Mouse (Mus musculus): ENCODE results near the gene Rbmxl1.

Rbmxl1 gene

DNA sequence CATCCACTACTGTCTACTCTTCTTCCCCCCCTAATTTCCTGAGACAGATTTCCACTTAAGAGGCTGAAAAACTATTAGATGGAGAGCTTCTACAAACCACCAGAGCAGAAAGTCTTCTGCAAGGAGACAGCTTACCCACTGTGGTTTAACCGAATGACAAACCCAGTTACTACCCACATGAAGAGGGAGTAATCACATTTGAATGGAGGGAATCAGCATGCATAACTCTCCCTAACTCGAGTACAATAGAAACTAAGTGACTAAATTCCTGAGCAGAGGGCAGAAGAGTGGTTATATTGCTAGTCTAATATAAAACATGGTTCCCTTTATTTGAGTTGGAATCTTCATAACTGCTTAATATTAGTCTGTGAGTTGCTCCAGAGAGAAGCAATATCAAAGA, 15.7 kb downstream of the Rbmxl1 start:
- no peak for DNase-seq (ENCODE audit: low spot score in 2 of 2)

DNA sequence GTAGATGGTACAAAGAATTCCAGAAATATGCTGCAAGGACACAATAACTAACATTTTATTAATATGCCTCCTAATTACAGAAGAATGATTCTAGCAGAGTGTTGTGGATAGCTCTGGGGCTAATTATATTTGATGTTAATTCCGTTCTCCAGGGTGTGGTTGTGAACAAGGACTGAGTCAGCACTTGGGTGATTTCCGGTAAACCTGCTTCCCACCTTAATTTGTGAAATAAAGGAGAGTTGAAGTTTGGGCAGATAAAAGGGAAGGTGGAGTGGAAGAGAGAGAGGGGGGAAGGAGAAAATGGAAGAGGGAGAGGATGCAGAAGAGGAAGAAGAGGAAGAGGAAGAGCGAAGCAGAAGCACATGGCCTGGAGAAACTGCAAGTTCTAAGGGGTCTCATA, 19.0 kb downstream of the Rbmxl1 start:
- DNase-seq (ENCODE audit: low spot score in 2 of 2): no peak

DNA sequence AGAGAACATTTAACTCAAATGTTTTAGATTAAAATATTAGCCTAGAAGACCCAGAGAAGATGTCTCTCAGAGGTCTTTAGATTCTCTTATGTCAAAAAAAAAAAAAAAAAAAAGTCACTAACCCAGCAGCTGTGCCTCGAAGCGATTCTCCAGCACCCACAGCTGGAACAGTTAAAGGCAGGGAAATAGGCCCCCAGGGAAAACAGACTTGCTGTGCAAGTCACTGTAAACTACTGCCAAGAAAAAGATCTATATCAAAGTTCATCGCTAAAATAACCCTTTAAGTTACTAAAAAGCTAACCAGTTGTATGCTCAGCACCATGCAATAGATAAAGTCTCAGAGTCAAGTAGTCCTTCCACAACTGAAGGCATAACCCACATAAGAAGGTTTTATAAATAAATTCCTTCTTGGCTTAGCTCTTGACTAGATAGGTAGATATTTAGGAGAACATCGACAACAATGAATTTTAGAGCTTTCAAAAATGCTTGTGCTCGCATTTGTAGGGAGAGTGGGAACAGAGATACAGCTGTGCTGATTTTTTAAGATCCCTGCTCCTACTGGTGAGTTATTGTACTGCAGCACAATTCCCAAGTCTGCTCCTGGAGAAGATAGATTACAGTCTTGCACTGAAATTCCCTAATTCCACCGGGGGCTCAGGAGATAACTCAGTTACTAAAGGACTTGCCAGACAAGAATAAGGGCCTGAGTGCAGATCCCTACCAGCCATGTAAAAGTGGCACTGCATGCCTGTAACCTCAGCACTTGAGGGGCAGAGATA, 31.5 kb downstream of the Rbmxl1 start:
- DNase-seq (ENCODE audit: low spot score in 2 of 2): no peak

DNA sequence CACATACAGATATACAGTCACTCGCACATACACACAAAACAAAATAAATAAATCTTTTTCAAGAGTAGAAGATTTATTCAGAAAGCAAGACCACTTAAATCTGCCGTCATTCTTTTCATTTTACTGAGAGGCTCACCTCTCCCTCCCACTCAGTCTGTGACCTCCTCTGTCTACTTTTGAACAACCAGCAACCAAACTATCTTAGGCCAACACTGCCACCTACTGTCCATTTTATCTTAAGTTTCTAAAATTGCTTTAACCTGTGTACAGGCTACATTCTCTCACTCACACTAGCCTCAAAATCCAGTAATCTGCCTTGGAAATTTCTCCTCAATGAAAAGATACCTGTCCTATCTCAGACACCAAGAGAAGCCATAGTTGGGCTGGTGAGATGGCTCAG, 40.8 kb downstream of the Rbmxl1 start:
- DNase-seq (ENCODE audit: low spot score in 2 of 2): no peak

DNA sequence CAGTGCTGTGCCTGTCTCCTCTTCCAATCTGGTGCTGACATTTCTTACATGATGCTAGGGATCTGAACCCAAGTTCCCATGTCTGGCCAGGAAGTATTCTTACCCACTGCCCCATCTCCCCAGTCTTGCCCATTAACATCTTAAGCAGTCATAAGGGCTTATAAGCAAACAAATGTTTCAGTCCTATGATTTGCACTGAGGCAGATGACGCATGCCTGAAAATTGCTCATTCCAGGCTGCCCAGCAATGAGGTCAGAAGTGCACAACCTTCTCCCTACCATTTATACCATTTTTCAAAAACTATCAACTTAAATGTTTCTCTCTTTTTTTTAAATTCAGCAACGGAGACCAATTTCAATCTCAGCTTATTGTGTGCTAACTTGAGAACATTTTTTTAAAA, 44.8 kb downstream of the Rbmxl1 start:
- no peak for DNase-seq (ENCODE audit: low spot score in 2 of 2)

DNA sequence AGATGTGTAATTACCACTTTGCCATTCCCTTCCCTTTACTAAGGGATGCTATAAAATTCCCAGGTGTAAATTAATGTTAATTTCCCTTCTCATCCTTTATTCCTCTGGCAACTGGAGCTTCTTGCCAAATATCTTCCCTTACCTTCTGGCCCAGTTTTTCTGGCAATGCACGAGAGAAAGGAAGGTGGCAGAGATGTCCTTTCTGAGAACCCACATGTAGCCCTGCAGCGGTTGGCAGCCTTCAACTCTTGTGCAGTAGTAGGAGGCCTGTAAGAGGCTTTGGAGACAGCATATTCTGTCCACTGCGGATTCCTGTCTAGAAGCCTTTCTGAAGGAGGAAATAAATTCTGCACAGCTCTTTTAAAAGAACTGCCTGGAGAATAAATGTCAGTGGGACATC, 52.3 kb downstream of the Rbmxl1 start:
- DNase-seq (ENCODE audit: low spot score in 2 of 2): no peak
